Mouse (Mus musculus) Patski (cell line): ENCODE data around the gene Nav2. TPM values are rescaled to one million over a fixed set of nuclear protein-coding genes. Genes with fewer than 3 reads are reported as not detected.
A peak's percentile ranks its signal among the peaks of the same experiment; 100 is the strongest.

Experiments used
- ATAC-seq: fragments of 100-300 bp; one replicate; pipeline ENCODE4 v1.8.0; 2021
- CTCF ChIA-PET: fragments of 350-600 bp; sonication (Branson Sonifier 250); formaldehyde crosslinking; loops from one replicate; lab custom pipeline; 2022; ENCODE audit warnings: inconsistent platforms; lab: Charles Lee
- POLR2A ChIA-PET: fragments of 350-600 bp; sonication (Branson Sonifier 250); formaldehyde crosslinking; loops from one replicate; lab custom pipeline; 2022; ENCODE audit warnings: antibody characterized with exemption, inconsistent platforms; lab: Charles Lee
- DNase-seq: peaks from one replicate; pipeline ENCODE4 v3.0.0-alpha.2; 2011; ENCODE audit warnings: low read depth, low spot score
- H3K27me3 ChIP-seq: fragments of 371-371 bp; one replicate; pipeline ENCODE4 v1.5.1; 2021
- CTCF ChIP-seq: fragments of 100-300 bp; IDR thresholded peaks from one replicate; pipeline ENCODE4 v1.5.1; 2021
- in situ Hi-C: fragments of 300-500 bp; cut with MboI; formaldehyde crosslinking; loops from 3 replicates; pipeline ENCODE4 v1.11.1; 2018; ENCODE audit warnings: low pct_unique_long_range_greater_than_20kb, mixed read lengths
- polyA plus RNA-seq: library from polyadenylated mRNA; unstranded; gene quantifications from one replicate; pipeline ENCODE4 v1.2.3, GENCODE M21; 2021

Nav2 gene
- polyA plus RNA-seq, 1 experiment from 2014 or later: 13.3 TPM

DNA sequence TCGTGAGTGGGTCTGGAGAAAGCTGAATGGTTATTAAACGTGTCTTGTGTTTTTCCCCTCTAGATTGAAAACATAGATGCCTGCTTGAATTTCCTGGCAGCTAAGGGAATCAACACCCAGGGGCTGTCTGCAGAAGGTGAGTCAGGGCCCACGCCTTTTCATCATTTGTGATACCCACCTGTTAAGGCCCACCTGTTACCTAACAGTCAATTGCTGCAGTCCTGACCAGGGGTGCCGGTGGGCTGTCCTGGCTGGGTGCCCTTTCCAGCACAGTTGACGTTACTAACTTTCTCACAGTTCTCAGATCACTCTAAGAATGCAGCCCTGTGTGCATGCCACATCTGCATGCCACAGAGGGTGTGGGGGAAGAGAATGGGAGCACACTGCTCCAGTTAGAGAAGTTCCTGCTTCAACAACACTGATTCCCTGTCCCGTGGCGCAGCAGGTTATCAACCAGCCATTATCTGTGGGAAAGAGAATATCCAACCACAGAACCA lies 489.6 kb downstream of the Nav2 start:
- in situ Hi-C loops: no loop called here
- no peak for DNase-seq
- POLR2A ChIA-PET: no interaction called here
- ATAC-seq: no peak
- CTCF ChIA-PET: interaction anchor here (1.0 to 3.1 kb wide), 6 partner anchors 9 to 273 kb away, joined by 3 to 28 read pairs (median 4); no protein-coding TSS in a partner anchor
- H3K27me3 ChIP-seq: no peaks in the 10 kb centered on the region
- no peak for TF ChIP-seq CTCF

DNA sequence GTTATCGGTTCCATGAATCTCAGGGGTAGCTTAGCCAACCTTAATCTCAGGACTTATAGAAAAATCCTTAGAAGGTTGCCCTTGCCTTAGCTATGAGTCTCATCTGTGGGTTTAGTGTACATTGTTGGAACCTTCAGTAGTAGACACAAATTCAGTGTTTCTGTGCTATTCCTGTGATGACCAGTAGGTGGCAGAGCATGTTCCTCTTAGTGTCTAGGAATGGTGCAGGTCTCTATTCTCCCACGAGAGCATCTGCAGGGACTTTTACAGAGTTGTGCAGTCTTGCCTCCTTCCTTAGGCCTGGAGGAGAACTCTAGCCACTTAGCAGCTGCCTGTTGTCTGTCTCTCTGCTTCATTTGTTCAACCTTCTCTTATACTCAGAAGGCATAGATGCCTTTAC lies 490.8 kb downstream of the Nav2 start:
- ChIA-PET POLR2A (no interaction called here), CTCF (interaction anchor here (0.6 to 3.1 kb wide), 13 partner anchors 8 to 274 kb away, joined by 3 to 28 read pairs (median 4); no protein-coding TSS in a partner anchor)
- peak; percentile 77 for TF ChIP-seq CTCF
- H3K27me3 ChIP-seq: no peaks in the 10 kb centered on the region
- in situ Hi-C loops: no loop called here
- ATAC-seq: peak; percentile 73
- no peak for DNase-seq

DNA sequence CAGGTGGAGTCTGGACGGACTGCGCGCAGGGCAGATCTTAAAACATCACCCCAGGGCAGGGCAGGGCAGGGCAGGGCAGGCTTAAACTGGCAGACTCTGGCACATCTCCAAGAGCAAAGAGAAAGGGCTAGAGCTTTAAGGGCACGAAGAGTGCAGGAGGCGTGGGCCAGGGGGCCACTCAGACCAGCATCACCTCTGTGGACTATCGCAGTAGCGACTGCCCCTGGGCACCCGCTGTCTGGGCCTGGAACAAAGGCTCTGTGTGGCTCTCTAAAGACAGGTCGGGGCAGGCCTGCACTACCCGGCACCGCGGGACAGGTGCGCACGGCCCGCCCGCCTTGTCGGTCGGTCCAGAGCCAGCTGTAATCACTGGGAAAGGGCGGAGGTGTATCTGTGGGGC lies 491.9 kb downstream of the Nav2 start:
- no peak for TF ChIP-seq CTCF
- H3K27me3 ChIP-seq: no peaks in the 10 kb centered on the region
- DNase-seq (no peak), ATAC-seq (no peak)
- ChIA-PET POLR2A (no interaction called here), CTCF (interaction anchor here (3.1 kb wide), 1 partner anchor 12 kb away, joined by 28 read pairs; no protein-coding TSS in a partner anchor)
- in situ Hi-C loops: no loop called here

DNA sequence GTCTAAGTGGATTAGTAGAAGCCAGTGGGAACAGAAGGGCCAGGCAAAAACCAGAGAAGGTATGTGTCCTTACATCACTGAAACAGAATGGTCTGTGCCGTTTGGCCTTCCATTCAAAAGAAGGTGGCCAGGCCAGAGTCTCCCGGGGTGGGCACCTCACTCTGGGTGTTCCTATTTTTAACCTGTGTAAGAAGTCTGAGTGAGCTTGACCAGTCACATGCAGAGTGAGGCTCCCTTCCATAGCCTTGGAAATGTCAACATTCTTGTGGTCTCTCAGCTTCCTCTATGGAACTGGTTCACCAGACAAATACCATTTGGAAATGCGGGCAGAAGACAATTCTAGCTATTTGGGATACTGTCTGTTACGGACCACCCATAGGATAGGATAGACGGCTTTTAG lies 494.0 kb downstream of the Nav2 start:
- DNase-seq (no peak), ATAC-seq (no peak)
- CTCF ChIA-PET: no interaction called here
- in situ Hi-C loops: no loop called here
- POLR2A ChIA-PET: no interaction called here
- no peaks in the 10 kb centered on the region for H3K27me3 ChIP-seq
- TF ChIP-seq CTCF: no peak

DNA sequence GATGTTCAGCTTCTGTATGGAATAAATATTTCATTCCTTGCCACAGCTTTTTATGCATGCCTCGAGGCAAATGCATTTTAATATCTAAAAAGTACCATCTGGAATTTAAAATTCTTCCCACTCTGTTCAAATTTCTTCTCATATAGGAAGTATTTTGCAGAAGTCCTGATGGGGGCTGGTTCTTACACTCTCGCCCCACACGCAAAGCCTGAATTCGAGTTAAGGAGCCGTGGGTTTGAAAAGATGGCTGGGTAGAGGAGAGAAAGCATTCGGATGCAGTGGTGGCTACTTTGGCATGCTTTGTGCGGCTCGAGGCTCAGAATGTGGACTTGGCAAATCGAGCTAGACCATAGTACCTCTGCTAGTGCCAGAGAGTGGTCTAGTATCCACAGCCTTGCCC lies 499.2 kb downstream of the Nav2 start:
- ATAC-seq: no peak
- TF ChIP-seq CTCF: no peak
- no peaks in the 10 kb centered on the region for H3K27me3 ChIP-seq
- in situ Hi-C loops: no loop called here
- ChIA-PET POLR2A (no interaction called here), CTCF (interaction anchor here (1.0 kb wide), 1 partner anchor 9 kb away, joined by 5 read pairs; no protein-coding TSS in a partner anchor)
- DNase-seq: no peak

DNA sequence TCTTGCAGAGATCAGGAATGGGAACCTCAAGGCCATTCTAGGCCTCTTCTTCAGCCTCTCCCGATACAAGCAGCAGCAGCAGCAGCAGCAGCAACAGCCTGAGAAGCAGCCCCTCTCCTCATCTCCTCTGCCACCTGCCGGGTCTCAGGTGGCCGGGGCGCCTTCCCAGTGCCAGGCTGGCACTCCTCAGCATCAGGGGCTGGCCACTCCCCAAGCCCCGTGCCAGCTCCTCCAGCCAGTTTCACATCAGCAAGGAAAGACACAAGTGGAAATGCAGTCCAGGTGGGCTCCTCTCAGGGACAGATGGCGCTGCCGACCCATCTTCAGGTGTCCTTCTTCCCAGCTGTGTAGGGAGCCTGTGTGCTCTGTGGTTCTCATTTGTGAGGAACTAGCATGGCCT lies 500.1 kb downstream of the Nav2 start:
- ChIA-PET POLR2A (no interaction called here), CTCF (interaction anchor here (2.1 kb wide), 1 partner anchor 9 kb away, joined by 5 read pairs; no protein-coding TSS in a partner anchor)
- no peaks in the 10 kb centered on the region for H3K27me3 ChIP-seq
- in situ Hi-C loops: no loop called here
- TF ChIP-seq CTCF: no peak
- DNase-seq (no peak), ATAC-seq (no peak)

DNA sequence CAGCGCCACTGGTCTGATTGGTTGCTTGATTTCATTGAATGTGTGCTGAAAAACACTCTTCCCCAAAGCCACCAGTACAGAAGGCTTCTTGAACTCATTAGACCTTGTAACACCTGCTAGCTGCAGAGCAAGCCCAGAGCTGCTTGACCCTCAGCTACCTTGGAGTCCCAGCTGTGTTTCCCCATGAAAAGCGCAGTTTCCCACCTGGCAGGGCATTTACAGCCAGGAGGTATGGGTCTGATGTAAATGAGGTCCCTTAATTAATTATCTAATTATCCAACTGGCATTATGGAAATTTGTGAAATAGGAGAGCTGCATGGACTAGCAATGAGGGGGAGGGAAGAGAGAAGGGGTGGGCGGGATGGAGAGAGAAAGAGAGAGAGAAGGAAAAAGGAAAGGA lies 500.7 kb downstream of the Nav2 start:
- DNase-seq (no peak), ATAC-seq (no peak)
- POLR2A ChIA-PET: no interaction called here
- TF ChIP-seq CTCF: no peak
- in situ Hi-C loops: no loop called here
- CTCF ChIA-PET: interaction anchor here (1.5 to 2.1 kb wide), 2 partner anchors 10 to 14 kb away, joined by 4 to 5 read pairs; no protein-coding TSS in a partner anchor
- no peaks in the 10 kb centered on the region for H3K27me3 ChIP-seq

DNA sequence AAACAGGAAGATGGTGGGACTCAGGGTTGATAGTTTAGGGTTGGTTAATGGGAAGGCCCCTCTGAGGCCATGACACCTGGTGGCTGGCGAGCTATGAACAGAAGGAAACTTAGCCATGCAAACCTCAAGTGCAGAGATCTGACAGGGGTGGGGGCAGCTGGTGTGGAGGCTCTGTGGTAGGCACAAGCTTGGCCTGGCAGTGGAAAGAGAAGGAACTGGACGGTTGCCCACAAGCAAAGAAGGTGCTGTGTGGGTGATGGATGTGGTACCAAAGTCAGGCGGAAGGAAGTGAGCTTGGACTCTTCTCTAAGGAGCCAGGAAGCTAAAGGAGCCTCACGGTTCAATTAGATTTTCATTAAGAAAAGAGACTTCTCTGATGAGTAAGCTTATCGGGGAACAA lies 501.7 kb downstream of the Nav2 start:
- CTCF ChIA-PET: interaction anchor here (1.2 to 2.1 kb wide), 3 partner anchors 10 to 13 kb away, joined by 3 to 5 read pairs (median 4); no protein-coding TSS in a partner anchor
- no peak for ATAC-seq
- no peak for TF ChIP-seq CTCF
- POLR2A ChIA-PET: no interaction called here
- in situ Hi-C loops: no loop called here
- no peaks in the 10 kb centered on the region for H3K27me3 ChIP-seq
- no peak for DNase-seq

DNA sequence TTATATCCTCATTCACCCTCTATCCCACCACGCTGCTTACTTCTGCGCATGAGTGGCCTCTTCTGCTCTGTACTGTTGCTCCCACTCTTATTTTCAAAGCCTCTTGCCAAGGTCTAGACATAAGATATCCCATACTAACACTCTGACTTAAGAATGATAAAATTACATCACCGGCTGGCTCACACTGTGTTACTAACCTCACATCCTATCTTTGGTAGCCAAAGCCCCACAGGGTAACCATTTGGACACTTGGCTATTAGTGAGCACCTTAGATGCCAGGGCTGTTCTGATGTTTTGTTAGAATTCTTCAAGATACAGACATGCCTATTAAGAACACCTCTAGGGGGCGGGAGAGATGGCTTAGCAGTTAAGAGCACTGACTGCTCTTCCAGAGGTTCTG lies 502.4 kb downstream of the Nav2 start:
- ChIA-PET CTCF (interaction anchor here (1.2 to 1.5 kb wide), 2 partner anchors 9 to 12 kb away, joined by 3 to 4 read pairs; no protein-coding TSS in a partner anchor), POLR2A (no interaction called here)
- in situ Hi-C loops: no loop called here
- no peak for DNase-seq
- no peak for ATAC-seq
- TF ChIP-seq CTCF: no peak
- H3K27me3 ChIP-seq: no peaks in the 10 kb centered on the region

DNA sequence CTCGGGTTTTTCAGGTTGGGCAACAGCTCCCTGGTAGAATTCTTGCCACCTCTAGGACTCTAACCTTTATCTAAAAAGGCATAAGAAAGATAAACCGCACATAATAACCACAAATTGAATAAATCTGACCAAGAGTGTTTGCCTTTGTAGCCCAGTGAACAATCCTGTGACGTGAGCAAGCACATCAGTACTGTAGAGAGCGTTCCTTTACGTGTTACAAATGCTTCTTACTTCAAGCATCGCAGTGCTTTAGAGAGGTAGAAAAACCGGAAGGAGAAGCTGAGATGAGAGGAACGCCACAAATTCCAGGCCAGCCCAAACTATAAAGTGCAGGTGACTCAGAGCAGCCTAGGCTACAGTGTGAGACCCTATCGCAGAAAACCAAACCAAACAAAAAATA lies 503.3 kb downstream of the Nav2 start:
- in situ Hi-C loops: no loop called here
- H3K27me3 ChIP-seq: no peaks in the 10 kb centered on the region
- ChIA-PET POLR2A (no interaction called here), CTCF (interaction anchor here (0.9 to 1.3 kb wide), 2 partner anchors 12 to 13 kb away, joined by 3 read pairs; no protein-coding TSS in a partner anchor)
- DNase-seq (no peak), ATAC-seq (no peak)
- no peak for TF ChIP-seq CTCF

DNA sequence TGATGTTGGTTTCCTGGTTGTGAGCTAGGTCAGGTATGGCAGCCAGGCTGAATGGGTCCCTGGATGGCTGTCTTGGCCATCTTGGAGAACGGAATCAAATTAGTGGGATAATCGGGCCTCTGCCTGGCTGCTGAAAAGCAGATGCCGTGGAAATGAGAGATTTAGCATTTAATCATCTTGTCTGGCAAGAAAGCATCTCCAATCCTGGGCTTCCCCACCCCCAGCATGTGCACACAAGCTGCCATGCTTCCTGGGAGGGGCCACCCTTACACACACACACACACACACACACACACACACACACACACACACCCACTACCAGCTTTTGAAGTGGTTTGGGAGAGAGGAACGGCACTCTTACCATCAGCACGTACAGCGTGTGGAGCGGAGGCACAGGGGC lies 506.6 kb downstream of the Nav2 start:
- DNase-seq: no peak
- TF ChIP-seq CTCF: no peak
- ATAC-seq: no peak
- ChIA-PET POLR2A (no interaction called here), CTCF (interaction anchor here (1.5 to 2.5 kb wide), 3 partner anchors 10 to 16 kb away, joined by 3 to 9 read pairs (median 5); no protein-coding TSS in a partner anchor)
- in situ Hi-C loops: no loop called here
- H3K27me3 ChIP-seq: no peaks in the 10 kb centered on the region
